Mouse (Mus musculus) midbrain, embryonic 16.5 days (tissue): ENCODE data around the gene Gadl1. TPM values are rescaled to one million over a fixed set of nuclear protein-coding genes. Genes with fewer than 3 reads are reported as not detected.

ENCODE experiments used
- ATAC-seq: fragments of 200-750 bp; cut with Nextera tagmentation; 2 replicates; pipeline ENCODE4 v1.8.0; 2017; ENCODE audit warnings: moderate TSS enrichment
- H3K27ac ChIP-seq: fragments of 300-500 bp; sonication (generic); 2 replicates; pipeline ENCODE4 v1.5.1; 2014; ENCODE audit warnings: mild to moderate bottlenecking, low read length, mixed read lengths
- H3K27me3 ChIP-seq: fragments of 300-500 bp; sonication (generic); 2 replicates; pipeline ENCODE4 v1.6.1; 2014; ENCODE audit warnings: low read depth, low read length, mixed read lengths; ENCODE audit not compliant: control insufficient read depth, insufficient read depth
- H3K36me3 ChIP-seq: fragments of 300-500 bp; sonication (generic); 2 replicates; pipeline ENCODE4 v1.6.1; 2014; ENCODE audit warnings: mild to moderate bottlenecking, low read length, moderate library complexity, mixed read lengths; ENCODE audit not compliant: control insufficient read depth, insufficient read depth
- H3K4me1 ChIP-seq: fragments of 300-500 bp; sonication (generic); 2 replicates; pipeline ENCODE4 v1.6.1; 2014; ENCODE audit warnings: mild to moderate bottlenecking, low read length, mixed read lengths; ENCODE audit not compliant: control insufficient read depth, insufficient read depth
- H3K4me2 ChIP-seq: fragments of 300-500 bp; sonication (generic); 2 replicates; pipeline ENCODE4 v1.6.1; 2014; ENCODE audit warnings: mild to moderate bottlenecking, low read length, mixed read lengths
- H3K4me3 ChIP-seq: fragments of 300-500 bp; sonication (generic); 2 replicates; pipeline ENCODE4 v1.5.1; 2014; ENCODE audit warnings: low read depth, mild to moderate bottlenecking, low read length, moderate library complexity, mixed read lengths
- H3K9ac ChIP-seq: fragments of 300-500 bp; sonication (generic); 2 replicates; pipeline ENCODE4 v1.6.1; 2014; ENCODE audit warnings: low read depth, low read length, mixed read lengths
- H3K9me3 ChIP-seq: fragments of 300-500 bp; sonication (generic); replicated peaks from 2 replicates; pipeline ENCODE4 v1.6.1; 2014; ENCODE audit warnings: mild to moderate bottlenecking, low read length, mixed read lengths; ENCODE audit not compliant: control insufficient read depth, poor library complexity, severe bottlenecking
- whole genome bisulfite sequencing: fragments of 180-500 bp; shearing (Covaris S2); extraction: QIAGEN DNeasy Blood & Tissue Kit; methylation state at CpG from one replicate; pipeline ENCODE4 v1.1.7; 2014; 5-methylcytosine and 5-hydroxymethylcytosine counted together
- polyA plus RNA-seq: library from polyadenylated mRNA; unstranded; fragments of >200 nt; fragmentation: Nextera tagmentation; extraction: Ambion mirVana; gene quantifications from 2 replicates; pipeline ENCODE4 v1.2.1, GENCODE M21; 2015

Gene Gadl1
- polyA plus RNA-seq, 1 experiment from 2014 or later = 0.13 TPM

DNA sequence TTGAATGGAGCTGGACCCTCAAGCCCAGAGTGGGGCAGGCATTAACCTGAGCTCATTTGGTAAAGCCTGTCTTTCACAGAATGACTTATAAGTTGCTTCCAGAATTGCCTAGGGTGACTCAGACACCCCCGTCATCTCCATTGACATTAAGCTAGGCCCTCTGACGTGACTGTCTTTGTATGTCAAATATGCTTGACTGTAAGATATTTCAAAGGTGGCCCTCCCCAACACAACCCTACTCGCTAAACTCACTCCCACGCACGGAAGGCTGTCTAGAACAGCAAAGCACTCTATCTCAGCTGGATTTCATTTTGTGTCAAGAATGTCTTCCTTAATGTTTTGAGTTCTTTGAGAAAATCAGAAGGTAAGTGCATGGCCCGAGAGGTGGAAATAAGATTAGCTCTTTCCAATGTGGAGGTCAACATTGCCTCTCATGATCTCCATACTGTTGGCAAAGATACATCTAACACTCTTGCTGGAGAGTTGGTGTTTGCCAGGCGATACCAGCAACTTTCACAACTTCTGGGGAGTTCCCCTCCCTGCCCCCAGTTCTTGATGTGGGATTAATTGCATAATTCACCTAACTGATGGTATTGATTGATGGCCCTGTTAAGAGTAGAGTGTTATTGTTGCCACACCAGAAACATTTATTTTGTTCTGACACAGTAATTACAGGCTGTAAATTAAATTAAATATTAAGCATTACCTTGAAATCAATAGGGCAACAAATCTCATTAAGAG is 182.0 kb downstream of the Gadl1 start:
- WGBS = 94% methylated on average over 7 of the region's 7 CpGs
- H3K9ac ChIP-seq = no peak overlapping the region
- H3K27ac ChIP-seq = no peak overlapping the region
- H3K4me2 ChIP-seq = no peak overlapping the region
- H3K9me3 ChIP-seq = no peaks in the 10 kb centered on the region
- H3K4me3 ChIP-seq = no peak overlapping the region
- H3K27me3 ChIP-seq = no peaks in the 10 kb centered on the region
- ATAC-seq = no peak
- H3K36me3 ChIP-seq = no peaks in the 10 kb centered on the region
- no peaks in the 10 kb centered on the region for H3K4me1 ChIP-seq

DNA sequence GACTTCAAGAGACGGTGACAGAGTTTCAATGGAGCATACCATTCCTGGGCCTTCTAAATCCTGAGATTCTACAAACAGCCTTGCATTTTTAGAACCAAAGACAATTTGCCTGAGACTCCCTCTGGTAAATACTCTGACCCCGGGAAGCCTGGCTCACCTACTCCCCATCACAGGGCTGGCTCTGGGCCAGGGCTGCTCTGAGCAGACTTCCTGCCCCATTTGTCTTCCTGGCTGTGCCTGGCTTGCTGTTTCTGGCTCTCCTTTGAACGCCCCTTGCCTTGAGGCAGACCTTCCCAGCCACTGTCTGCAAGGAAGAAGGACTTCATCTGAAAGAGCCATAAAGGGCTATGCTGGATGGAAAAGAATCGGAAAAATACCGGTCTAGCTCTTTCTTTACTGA is 182.7 kb downstream of the Gadl1 start:
- H3K4me2 ChIP-seq = no peak overlapping the region
- ATAC-seq = no peak
- H3K4me1 ChIP-seq = no peaks in the 10 kb centered on the region
- H3K4me3 ChIP-seq = no peak overlapping the region
- H3K27ac ChIP-seq = no peak overlapping the region
- no peaks in the 10 kb centered on the region for H3K36me3 ChIP-seq
- WGBS = 75% methylated on average over 5 of the region's 5 CpGs
- no peaks in the 10 kb centered on the region for H3K27me3 ChIP-seq
- no peaks in the 10 kb centered on the region for H3K9me3 ChIP-seq
- no peak overlapping the region for H3K9ac ChIP-seq

GRCm38 (mm10) chr9:116098724-116099595 is 189.7 kb downstream of the Gadl1 start:
- no peaks in the 10 kb centered on the region for H3K4me1 ChIP-seq
- no peaks in the 10 kb centered on the region for H3K9me3 ChIP-seq
- no peak overlapping the region for H3K27ac ChIP-seq
- no peaks in the 10 kb centered on the region for H3K27me3 ChIP-seq
- no peaks in the 10 kb centered on the region for H3K36me3 ChIP-seq
- ATAC-seq = no peak
- WGBS = 59% methylated on average over 16 of the region's 16 CpGs
- H3K4me2 ChIP-seq = no peak overlapping the region
- H3K9ac ChIP-seq = no peak overlapping the region
- H3K4me3 ChIP-seq = no peak overlapping the region

GRCm38 (mm10) chr9:116099596-116099993 is 190.3 kb downstream of the Gadl1 start:
- Histone ChIP-seq H3K4me3 (no peak overlapping the region), H3K9ac (no peak overlapping the region), H3K27ac (no peak overlapping the region), H3K27me3 (no peaks in the 10 kb centered on the region), H3K9me3 (no peaks in the 10 kb centered on the region), H3K4me2 (no peak overlapping the region), H3K36me3 (no peaks in the 10 kb centered on the region), H3K4me1 (no peaks in the 10 kb centered on the region)
- WGBS = 74% methylated on average over 6 of the region's 6 CpGs
- no peak for ATAC-seq

GRCm38 (mm10) chr9:116100015-116100414 is 190.8 kb downstream of the Gadl1 start:
- WGBS = 88% methylated on average over 9 of the region's 9 CpGs
- Histone ChIP-seq H3K27ac (no peak overlapping the region), H3K36me3 (no peaks in the 10 kb centered on the region), H3K9me3 (no peaks in the 10 kb centered on the region), H3K9ac (no peak overlapping the region), H3K27me3 (no peaks in the 10 kb centered on the region), H3K4me2 (no peak overlapping the region), H3K4me1 (no peaks in the 10 kb centered on the region), H3K4me3 (no peak overlapping the region)
- no peak for ATAC-seq

DNA sequence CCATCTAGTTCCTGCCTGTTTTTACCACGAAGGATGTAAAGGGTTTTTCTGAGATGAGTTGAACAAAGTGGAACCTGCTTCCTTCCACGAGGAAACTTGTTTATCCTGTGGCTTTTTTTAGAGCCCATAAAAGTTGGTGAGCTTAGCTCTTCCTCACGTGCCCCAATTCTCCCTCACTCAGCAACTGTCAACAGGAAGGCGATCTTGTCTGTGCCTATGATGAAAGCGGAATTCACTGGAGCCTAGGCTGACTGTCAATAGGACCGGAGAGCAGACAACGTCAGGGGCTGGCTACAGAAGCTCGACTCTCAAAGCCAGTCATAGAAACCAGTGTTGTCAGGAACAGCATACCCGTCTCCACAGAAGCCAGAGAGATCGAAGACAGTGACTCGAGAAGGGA is 192.6 kb downstream of the Gadl1 start:
- Histone ChIP-seq H3K9me3 (no peaks in the 10 kb centered on the region), H3K36me3 (no peaks in the 10 kb centered on the region), H3K4me2 (no peak overlapping the region), H3K27ac (no peak overlapping the region), H3K9ac (no peak overlapping the region), H3K4me3 (no peak overlapping the region), H3K4me1 (no peaks in the 10 kb centered on the region), H3K27me3 (no peaks in the 10 kb centered on the region)
- ATAC-seq = no peak
- WGBS = 82% methylated on average over 11 of the region's 11 CpGs

GRCm38 (mm10) chr9:116104770-116105169 is 195.5 kb downstream of the Gadl1 start:
- 89% methylated on average over 17 of the region's 17 CpGs for WGBS
- ATAC-seq = no peak

DNA sequence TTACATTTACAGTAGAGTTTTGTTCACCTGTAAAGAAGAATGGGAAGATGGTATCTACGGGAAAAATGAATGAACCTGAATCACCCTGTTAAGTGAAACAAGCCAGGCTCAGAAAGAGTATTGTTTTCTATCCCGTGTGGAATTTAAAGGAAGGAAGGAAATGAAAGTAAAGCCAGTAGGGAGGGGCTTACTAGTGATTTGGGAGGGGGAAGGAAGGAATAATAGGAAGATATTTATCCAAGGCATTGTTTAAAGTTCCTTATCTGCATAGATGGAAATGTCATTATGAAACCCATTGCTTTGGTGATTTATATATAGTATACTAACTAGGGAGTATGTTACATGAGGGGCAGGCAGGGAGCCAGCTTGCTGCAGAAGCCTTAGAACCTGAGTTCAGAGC is 199.5 kb downstream of the Gadl1 start:
- no peak overlapping the region for H3K27ac ChIP-seq
- WGBS = 90% methylated on average over 2 of the region's 2 CpGs
- no peak for ATAC-seq
- H3K4me3 ChIP-seq = no peak overlapping the region
- H3K36me3 ChIP-seq = no peaks in the 10 kb centered on the region
- H3K9me3 ChIP-seq = 0 out of 2 replicates have a peak, but pooled peaks cover 5% of the 10 kb centered on the region
- H3K4me2 ChIP-seq = no peak overlapping the region
- H3K27me3 ChIP-seq = no peaks in the 10 kb centered on the region
- H3K4me1 ChIP-seq = no peaks in the 10 kb centered on the region; the same call in 1 of the 2 replicates
- H3K9ac ChIP-seq = no peak overlapping the region

More at GRCm38 (mm10) chr9:116104770-116105169, 195.5 kb downstream of the Gadl1 start:
- Histone ChIP-seq H3K4me2 (no peak overlapping the region), H3K27ac (no peak overlapping the region), H3K36me3 (no peaks in the 10 kb centered on the region), H3K4me3 (no peak overlapping the region), H3K4me1 (no peaks in the 10 kb centered on the region; the same call in 1 of the 2 replicates), H3K9me3 (0 out of 2 replicates have a peak, but pooled peaks cover 5% of the 10 kb centered on the region), H3K27me3 (no peaks in the 10 kb centered on the region), H3K9ac (no peak overlapping the region)
